Mouse (Mus musculus) layer of hippocampus, adult 9-10 months (tissue): ENCODE data around the gene Wdr19.

Experiments
- DNase-seq: peaks from one replicate; pipeline ENCODE4 v3.0.0; 2022; ENCODE audit warnings: low spot score

Wdr19 gene

DNA sequence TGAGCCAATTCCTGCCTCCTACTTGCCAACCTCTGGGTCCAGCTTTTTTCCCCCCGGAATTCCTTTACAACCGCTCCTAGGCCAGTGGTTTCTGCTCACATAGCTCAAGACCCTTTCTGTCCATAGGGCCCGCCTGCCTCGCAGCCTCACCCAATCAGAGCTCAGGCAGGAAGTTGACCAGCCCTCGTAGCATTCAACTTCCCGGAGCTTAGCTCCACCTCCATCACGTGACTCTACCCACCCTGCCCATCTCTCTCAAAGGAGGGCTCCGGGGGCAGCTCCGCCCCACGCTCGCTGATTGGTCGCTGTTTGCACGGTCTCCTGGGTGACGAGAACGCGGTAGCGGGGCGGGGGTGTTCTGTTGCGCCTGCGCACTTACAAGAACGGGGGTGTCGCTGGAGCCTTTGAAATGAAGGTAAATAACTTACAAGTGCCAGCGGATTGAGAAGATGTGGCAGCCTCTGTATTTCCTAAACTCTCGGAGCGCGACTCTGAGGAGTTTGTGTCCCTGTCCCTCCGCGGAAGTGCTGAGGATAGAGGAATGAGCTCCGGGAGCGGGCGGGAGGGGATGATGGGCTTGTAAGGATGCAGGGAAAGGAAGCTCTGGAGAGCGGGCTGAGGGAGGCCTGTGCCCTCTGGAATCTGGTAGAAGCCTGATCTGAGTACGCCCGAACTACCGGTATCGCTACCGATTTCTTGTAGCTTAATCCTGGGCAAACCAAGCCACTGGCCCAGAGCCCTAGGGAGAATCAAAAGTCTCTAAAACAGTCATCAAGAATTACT lies at the start of gene Wdr19:
TSS of gene Wdr19 (plus strand) at position 351 of the 783 bp plus-strand sequence.
- DNase-seq, result peak; percentile 95

DNA sequence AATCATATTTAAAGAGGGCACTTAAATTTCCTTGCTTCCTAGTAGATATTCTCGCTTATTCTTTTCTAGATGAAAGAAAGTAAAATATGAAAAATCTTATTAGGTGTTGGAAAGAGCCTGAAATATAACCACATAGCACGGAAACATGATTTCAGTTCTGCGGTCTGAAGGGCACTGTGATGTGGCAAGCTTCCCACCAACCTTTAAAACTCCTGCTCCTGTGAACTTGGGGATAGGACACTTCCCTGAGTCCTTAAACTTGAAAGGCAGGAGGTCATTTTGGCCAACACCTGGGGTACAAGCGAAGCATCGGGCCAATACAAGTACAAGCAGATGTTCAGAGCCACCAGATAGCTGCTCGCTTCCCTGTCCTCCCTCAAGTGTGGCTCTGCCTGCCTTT lies 49.8 kb upstream of the Wdr19 start:
- DNase-seq, result no peak

DNA sequence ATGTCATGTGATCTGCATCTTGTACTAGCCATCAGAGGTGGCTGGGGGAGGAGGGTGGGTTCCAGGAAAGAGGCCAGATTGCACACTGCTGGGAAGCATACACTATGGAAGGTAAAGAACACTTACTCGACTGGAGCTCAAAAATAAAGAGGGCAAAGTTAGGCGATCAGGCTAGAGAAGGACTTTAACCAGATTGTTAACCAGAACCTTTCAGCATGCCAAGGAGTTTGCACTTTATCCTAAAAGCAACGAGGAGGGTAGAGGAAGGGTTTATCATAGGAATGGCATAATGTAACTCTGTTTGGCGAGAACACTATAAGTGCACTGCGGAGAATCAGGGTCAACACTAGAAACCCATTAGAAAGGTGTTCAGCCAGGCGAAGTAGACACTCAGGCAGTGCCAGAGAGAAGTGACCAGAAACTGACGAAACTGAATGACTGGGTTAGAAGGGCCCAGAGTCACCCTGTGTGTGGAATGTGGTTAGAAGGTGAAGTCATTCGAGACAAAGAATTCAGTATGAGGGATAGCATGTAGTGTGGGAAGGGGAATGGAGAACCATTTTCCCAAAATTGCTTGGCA lies 49.0 kb upstream of the Wdr19 start:
- DNase-seq, result no peak

DNA sequence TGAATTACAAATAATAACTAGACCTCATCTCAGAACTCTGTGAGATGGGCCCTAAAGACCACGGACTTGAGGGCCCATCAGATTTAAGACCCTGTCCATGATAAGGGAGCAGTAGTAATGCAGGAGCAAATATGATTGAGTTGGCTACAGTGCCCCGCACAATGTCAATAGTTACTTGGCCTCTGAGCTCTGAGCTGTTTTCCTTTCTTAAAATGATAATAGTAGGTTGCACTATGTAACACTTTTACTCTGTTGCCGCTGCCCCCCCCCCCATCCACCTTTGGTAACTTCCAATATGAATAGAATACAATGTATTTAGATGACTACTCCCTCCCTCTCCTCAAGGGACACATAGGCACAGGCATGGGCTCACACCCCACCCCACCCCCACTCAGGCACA lies 48.2 kb upstream of the Wdr19 start:
- DNase-seq, result no peak

DNA sequence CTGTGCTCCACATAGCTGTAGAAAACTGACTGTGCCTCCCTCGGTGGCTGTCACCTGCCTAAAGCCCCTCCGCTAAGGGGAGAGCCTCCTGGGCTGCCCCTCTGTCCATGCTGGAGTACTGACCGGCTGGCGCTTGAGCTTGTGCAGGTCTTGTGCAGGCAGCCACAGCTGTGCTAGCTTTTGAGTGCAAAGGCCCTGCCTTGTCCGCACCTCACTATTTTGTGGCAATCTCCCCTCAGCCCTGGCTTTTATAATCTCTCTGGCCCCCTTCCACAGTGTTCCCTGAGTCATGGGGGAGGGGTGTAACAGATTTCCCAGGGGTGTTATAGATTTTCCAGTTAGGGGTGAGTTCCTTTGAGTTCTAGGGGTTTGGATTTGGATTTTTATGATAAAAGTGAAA lies 47.7 kb upstream of the Wdr19 start:
- DNase-seq, result no peak

DNA sequence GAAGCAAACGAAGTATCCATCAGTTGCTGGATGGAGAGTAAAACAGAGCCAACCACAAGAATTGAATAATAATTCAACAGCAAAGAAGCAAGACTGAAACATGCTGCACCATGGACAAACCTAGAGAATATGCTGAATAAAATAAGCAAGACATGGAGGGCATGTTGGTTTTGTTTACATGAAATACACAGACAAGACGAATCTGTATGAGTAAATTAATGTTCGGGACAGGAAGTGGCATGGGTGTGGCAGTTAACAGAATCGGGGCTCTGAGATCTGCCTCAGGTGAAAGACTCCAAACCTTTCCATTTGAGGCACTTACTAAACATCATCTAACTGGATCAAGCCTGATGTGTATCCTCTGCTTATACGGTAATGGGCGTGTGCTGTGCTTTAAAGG lies 45.2 kb upstream of the Wdr19 start:
- DNase-seq, result no peak

DNA sequence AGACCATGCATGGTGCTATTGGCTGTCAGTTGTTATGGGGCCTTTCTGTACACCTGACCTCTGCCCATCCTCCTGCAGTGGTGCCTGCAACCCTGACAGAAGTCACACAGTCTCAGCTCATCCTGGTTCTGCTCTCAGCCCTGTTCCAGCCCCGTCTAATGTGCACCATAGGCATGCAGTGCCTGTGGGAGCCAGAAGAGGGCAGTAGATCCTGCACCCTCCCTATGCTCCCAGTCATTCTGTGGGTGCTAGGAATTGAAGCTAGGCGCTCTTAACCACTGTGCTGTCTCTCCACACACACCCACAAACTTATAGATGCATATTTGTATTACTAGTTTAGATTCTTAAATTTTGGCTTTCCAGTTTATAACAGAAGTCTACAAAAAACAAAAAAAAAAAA lies 42.6 kb upstream of the Wdr19 start:
- no peak for DNase-seq

DNA sequence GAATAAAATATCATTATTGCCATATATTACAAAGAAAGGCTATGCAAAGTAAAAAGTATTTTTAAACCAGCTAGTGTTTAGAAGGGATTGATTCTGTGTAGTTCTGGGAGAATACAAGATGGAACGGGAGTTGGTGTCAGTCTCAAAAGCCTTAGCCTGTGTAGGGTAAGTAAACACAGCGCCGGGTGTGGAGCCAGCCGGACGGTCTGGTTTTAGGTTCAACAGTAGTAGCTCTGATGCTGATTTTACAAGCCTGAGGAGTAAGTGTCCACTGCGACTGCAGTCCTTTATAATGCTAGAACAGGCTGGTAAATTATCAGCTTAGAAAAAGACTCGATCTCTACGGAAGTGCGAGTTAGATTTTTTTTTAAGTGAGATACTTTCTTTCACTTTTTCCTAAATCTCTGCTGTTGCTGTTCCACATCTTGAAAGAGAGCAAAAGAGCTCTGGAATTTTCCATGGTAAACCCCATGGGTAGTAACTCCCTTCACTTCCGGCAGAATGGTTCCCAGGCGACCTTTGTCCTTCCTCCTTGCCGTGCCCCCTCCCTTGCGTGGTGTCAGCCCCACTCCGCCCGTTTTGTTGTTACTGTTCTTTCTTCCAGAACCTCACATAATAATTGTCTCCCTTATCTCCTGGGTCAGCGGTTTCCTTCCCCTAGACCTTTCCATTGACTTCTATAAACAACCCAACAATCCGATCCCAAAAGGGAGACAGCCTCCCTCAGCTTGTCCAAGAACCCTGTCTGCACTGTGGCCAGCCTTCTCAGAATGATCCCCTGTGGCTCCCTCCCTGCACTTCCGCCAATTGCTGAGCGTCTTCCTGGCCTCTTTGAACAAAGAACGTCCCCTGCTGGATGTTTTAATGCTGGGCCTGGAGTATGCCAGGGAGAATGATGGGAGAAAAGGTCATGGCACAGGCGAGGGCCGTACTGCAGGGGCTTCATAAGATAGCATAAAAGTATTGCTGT lies 41.8 kb upstream of the Wdr19 start:
- DNase-seq, result no peak

DNA sequence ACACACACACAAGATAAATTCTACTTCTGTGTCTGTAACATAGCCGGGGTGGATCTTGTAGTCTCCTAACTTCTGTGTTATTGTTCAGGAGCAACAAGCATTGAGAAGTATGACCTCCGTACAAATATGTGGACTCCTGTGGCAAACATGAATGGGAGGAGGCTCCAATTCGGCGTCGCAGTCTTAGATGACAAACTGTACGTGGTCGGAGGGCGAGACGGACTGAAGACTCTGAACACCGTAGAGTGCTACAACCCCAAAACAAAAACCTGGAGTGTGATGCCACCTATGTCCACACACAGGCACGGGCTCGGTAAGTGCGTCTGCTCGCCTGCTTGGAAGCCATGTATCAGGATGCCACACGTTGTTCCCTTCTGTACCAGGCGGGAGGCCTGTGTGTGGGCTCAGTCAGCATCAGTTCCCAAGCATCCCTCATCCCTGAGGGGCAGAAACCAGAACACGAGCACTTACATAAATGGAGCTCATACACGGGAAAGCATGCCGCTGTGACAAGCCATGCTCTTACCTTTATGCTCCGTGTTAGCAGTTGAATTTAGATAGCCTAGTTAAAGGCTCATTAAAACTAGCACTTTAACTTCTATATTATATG lies 40.7 kb upstream of the Wdr19 start:
- DNase-seq, result no peak

DNA sequence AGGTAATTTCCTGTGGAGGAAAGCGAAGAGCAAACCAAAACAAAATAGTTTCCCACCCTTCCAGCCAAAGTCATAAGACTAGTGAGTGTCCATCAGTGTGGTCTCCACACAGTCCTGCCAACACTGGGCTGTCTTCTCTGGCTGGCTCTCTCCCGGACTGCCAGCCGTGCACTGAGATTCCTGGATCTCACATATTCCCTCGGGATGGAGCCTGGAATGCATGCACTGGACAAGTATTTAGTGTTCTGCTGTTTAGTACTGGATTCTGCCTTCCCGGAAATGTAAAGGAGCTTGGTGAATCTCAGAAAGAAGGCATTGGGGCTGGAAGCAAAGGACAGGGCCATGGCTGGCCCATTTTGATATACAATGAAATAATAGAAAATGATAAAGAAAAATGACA lies 36.5 kb upstream of the Wdr19 start:
- no peak for DNase-seq

DNA sequence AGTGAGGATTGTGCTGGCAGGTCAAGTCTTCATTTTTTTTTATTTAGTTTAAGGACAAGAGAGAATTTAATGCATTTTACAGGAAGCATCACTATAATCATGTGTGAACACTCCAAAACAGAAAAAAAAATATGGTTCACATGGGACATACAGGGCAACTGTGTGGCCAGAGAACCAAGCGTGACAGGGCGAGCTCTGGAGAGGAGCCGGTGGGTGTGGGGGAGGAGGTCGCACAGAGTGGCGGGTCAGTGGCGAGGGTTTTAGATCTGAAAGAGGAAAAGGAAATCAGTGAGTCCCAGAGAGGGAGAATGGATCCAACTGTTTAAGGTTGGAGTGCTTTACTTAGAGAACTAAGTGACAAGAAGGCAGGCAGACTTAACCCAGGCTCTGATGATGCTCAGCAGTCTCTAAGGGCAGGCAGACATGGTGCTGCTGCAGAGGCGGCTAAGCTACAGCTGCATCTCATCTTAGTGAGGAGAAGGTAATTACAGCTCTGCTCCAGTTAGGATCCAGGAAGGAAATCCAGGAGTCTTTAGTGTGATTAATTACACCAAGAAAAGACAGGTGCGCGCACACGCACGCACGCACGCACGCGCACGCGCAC lies 35.9 kb upstream of the Wdr19 start:
- no peak for DNase-seq

DNA sequence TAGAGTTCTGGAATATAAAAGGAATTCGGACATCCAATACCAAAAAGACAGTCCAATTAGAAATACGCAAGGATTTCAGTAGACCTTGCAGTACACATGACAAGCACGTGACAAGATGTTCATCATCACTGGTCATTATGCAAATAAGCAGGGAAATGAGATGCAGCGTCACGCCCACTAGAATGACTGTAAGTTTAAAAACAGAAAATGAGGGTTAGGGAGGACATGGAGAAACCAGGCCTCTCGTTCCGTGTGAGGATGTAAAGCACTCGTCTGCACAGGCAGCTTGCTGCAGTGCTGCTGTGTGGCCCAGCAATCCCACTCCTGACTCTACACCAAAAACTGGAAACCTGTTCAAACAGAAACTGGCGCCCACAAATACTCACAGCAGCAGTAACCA lies 29.3 kb upstream of the Wdr19 start:
- no peak for DNase-seq

DNA sequence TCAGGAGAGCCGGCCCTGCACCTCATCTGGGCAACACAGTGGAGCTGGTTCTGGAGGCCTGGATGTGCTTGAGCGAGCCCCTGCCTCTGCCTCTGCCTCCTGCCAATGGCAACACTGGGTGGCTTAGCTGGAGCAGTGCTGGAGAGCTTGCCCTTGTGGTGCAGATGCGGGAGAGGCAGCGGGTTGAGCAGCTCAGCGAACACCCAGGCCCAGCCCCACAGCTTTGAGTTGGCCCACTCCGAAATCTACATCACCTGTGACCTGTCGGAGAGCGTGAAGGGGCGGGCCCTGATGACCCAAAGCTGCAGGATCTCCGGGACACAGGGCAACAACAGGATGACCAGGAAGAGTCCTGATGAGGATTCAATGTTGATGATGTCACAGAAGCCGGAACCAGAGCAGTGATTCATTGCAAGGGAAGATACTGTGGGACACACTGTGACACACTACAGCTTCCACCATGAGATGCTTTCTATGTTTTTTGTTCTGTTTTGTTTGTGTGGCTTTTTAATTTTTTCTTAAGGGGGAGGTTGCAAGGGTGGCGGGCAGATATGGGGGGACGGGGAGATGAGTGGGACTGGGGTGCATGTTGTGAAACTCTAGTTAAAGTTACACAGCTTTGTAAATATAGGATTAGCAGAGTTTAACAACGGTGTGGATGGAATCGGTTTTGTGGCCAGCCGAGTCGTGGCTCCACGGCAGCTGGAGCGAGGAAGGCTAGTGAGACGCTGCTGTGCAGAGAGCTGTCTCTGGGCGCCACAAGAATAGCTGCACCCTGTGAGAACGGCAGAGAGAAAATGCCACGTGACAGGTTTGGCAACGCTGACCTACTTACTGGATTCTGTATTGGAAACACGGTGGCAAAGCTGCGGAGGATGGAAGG lies 24.2 kb upstream of the Wdr19 start:
- peak; percentile 62 for DNase-seq

DNA sequence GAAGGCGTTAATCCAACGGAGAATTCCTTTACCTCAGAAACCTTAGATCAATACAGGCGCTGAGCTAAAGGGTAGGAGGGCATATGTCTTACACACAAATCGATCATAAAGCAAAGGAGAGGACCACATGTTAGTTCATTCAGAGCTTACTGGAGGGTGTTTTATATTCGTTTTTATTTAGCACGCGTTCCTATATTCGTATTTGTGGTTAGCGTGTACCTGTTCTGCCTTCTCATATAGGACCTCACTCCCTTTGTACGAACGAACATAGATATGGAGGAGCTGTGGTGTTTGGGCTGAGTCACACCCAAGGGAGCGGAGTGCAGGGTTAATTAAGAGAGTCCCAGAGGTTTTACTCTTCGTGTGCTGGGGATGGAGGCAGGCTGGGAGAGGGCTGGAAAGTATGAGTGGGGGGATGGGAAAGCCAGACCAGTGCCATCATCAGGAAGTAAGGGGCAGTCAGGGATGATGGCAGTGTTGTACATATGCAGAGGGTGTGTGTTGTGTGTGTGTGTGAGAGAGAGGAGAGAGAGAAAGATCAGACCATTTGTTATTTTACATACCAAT lies 23.5 kb upstream of the Wdr19 start:
- no peak for DNase-seq

DNA sequence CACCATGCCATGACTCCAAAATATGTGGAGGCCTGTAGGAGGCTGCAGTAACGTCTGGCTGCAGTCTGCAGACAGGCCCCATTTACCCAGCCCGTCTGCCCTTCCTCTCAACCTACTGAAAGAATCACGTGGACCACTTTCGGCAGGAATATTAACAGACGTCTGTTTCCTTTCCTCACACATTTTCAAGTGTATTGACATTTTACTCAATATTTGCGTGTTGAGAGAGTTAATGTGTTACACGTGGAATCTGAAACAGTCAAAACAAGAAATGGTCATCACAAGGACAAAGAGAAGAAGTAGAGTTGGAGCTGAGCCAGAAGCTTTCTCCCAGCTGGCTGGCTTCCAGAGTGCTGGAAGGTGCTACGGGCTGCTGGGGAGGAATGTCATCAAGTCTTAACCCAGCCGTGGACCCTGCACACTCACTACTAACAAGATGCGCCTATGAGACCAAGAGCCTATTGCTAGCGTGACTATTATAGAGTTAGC lies 22.4 kb upstream of the Wdr19 start:
- DNase-seq, result no peak

DNA sequence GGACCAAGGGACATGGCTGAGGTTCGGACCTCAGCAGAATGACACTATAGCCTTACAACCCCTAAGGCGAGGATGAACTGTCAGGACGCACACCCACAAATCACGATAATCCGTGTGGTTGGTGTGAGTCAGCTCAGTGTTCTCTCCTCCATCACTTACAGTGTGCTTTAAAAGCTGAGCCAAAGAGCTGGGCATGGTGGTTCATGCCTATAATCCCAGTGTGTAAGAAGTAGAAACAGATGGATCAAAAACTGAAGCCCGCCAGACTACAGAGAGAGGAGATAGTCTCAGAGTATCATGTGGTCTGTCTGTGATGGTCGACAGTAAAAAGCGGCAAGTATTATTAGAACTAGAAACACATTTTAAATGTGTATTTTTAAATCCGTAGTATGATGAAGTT lies 21.0 kb upstream of the Wdr19 start:
- no peak for DNase-seq

DNA sequence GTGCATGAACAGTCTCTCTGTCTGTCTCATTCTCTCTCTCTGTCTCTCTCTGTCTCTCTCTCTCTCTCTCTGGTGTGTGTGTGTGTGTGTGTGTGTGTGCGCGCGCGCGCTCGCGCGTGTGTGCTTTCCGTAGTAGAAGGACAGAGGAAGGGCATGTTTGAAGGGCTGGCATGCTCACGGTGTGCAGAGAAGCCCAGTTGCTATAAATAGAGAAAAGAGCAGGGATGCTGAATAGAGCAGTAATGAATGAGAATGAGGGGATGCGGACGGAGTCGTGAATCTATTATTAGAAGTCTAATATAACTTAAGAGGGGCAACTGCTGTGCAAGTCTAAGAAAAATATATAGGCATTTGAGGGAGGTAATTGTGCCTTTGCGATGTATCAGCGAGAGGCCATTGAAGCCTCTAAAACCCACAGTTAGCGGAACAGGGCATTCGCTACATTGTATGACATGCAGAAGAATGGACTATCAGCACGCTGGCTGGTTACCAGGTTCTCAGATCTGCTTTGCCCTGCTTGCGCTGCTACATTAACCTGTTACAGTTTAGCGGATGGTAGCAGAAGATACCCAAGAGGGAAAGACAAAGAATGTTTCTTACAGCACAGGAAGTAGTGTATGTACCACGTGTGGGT lies 18.2 kb upstream of the Wdr19 start:
- DNase-seq, result no peak

DNA sequence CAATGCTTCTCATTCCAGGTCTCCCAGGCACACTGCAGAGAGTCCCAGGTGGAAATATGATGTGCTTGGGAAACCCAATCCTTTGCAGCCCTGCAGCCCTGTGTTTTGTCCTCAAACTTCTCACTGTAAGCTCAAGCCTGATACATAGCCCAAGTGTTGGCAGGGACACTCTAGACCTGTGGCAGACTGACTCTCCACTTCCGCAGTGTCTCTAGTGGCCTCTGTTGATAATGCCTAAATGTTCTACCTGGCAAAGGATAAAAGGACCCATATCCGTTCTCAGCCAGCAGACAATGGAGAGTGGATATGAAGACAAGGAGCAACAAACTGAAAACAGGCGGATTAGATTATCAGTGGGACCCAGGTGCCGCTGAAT lies 17.7 kb upstream of the Wdr19 start:
- no peak for DNase-seq

DNA sequence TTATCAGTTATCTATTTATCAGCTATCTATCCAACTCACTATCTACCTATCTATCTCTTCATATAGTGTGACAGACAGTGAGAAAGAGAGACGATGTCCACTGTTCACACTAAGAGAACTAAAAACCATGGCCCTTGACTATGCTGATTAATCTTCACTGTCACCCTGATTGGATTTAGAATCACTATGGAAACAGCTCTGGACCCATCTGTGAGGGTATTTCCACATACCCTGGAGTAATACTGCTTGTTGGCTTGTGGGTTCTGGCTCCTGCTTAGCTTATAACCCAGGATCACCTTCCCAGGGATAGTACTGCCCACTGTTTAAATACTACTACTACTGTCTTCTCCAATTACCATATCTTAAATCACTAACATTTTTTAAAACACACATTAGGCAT lies 17.2 kb upstream of the Wdr19 start:
- DNase-seq, result no peak

DNA sequence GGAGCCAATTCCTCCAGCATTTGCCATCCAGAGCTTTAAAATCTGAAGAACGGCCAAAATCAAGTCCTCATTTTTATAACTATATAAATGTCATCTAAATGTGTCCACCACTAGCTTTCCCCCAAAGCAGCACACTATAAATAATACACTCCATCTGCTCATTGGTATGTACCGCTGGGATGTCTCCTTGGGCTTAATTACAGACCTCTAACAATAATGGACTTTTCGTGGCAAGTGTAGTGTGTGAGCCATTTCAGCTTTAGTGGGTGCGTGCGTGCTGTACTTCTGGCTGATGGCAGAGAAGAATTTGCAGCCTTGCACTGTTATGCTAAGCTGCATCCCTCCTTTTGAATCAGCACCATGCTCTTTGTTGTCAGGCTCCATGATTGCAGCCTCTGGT lies 7.9 kb upstream of the Wdr19 start:
- no peak for DNase-seq
